17 mouse cellular contexts compared by ENCODE assay signal in genomic region chr7:125005638-125006037, GRCm38 (mm10).
A peak's percentile ranks its signal among the peaks of the same experiment; 100 is the strongest.
DNase-seq lines count a peak whose midpoint lies in the region; ATAC-seq lines count a peak whose summit lies in the region.
"Had no signal": no experiment of that assay in that cellular context is flagged by ENCODE, and none has a peak within 500 bp of the region (broad histone marks: within the 10 kb centered on the region; RNA-seq: fewer than 3 reads in every experiment).

No protein-coding gene starts in this region.

- H3K36me3 ChIP-seq in forebrain, embryonic 13.5 days (ENCODE audit: poor library complexity, severe bottlenecking): no peaks in the 10 kb centered on the region
- H3K36me3 ChIP-seq in forebrain, embryonic 11.5 days (ENCODE audit: control insufficient read depth, insufficient read depth, low read length): no peaks in the 10 kb centered on the region
- no peaks in the 10 kb centered on the region for H3K36me3 ChIP-seq in intestine, embryonic 16.5 days (ENCODE audit: control insufficient read depth, insufficient read depth, low read length)
- H3K36me3 ChIP-seq: heart, embryonic 15.5 days; kidney, embryonic 15.5 days; limb, embryonic 10.5 days; liver, embryonic 15.5 days had no signal

- peak; percentile 63 for ATAC-seq in forebrain, embryonic 13.5 days
- no peak for ATAC-seq in forebrain, embryonic 11.5 days (replicated peaks; ENCODE audit: low FRiP score)
- ATAC-seq in intestine, embryonic 16.5 days: no peak
- ATAC-seq: hindbrain, embryonic 16.5 days had no signal

- no peaks in the 10 kb centered on the region for H3K9me3 ChIP-seq in forebrain, embryonic 13.5 days (replicated peaks)
- H3K9me3 ChIP-seq in forebrain, embryonic 11.5 days (ENCODE audit: control insufficient read depth, low read length): no peaks in the 10 kb centered on the region
- H3K9me3 ChIP-seq in intestine, embryonic 16.5 days (ENCODE audit: control insufficient read depth, low read length): no peaks in the 10 kb centered on the region
- H3K9me3 ChIP-seq: heart, embryonic 15.5 days; kidney, embryonic 15.5 days; limb, embryonic 10.5 days had no signal

- intact Hi-C loops in left cerebral cortex, postnatal 14 days (cut with DNase I): no loop called here
- intact Hi-C loops in heart, postnatal 25 days (cut with DNase I): no loop called here

- no peak overlapping the region for H3K4me2 ChIP-seq in forebrain, embryonic 13.5 days
- H3K4me2 ChIP-seq in forebrain, embryonic 11.5 days (ENCODE audit: low read depth, low read length, severe bottlenecking): no peak overlapping the region
- no peak overlapping the region for H3K4me2 ChIP-seq in intestine, embryonic 16.5 days (ENCODE audit: low read depth, low read length)
- H3K4me2 ChIP-seq: heart, embryonic 15.5 days; kidney, embryonic 15.5 days; liver, embryonic 15.5 days had no signal

- H3K4me1 ChIP-seq in forebrain, embryonic 13.5 days: peaks cover 5% of the 10 kb centered on the region; the same call in 1 of the 2 replicates
- H3K4me1 ChIP-seq in forebrain, embryonic 11.5 days (replicated peaks; ENCODE audit: control insufficient read depth, insufficient read depth, low read length): no peaks in the 10 kb centered on the region
- H3K4me1 ChIP-seq in intestine, embryonic 16.5 days (ENCODE audit: control insufficient read depth, insufficient read depth, low read length): 0 out of 2 replicates have a peak, but pooled peaks cover 2% of the 10 kb centered on the region
- H3K4me1 ChIP-seq: heart, embryonic 15.5 days; kidney, embryonic 15.5 days; limb, embryonic 10.5 days; liver, embryonic 15.5 days had no signal

- no peaks in the 10 kb centered on the region for H3K27me3 ChIP-seq in forebrain, embryonic 13.5 days
- H3K27me3 ChIP-seq in forebrain, embryonic 11.5 days (ENCODE audit: control insufficient read depth, insufficient read depth, low read length): no peaks in the 10 kb centered on the region
- no peaks in the 10 kb centered on the region for H3K27me3 ChIP-seq in intestine, embryonic 16.5 days (replicated peaks; ENCODE audit: control insufficient read depth, insufficient read depth, low read length)
- H3K27me3 ChIP-seq: heart, embryonic 15.5 days; kidney, embryonic 15.5 days; liver, embryonic 15.5 days had no signal

- no peak overlapping the region for H3K27ac ChIP-seq in forebrain, embryonic 13.5 days
- no peak overlapping the region for H3K27ac ChIP-seq in forebrain, embryonic 11.5 days (ENCODE audit: low read depth, low read length)
- H3K27ac ChIP-seq in intestine, embryonic 16.5 days (ENCODE audit: low read length): no peak overlapping the region
- H3K27ac ChIP-seq: heart, embryonic 15.5 days; kidney, embryonic 15.5 days; limb, embryonic 10.5 days; liver, embryonic 15.5 days had no signal

- 52% methylated on average over 3 of the region's 3 CpGs for WGBS in forebrain, embryonic 13.5 days
- 75% methylated on average over 3 of the region's 3 CpGs for WGBS in forebrain, embryonic 11.5 days
- 72% methylated on average over 3 of the region's 3 CpGs for WGBS in intestine, embryonic 16.5 days

- H3K4me3 ChIP-seq in forebrain, embryonic 13.5 days: no peak overlapping the region
- no peak overlapping the region for H3K4me3 ChIP-seq in forebrain, embryonic 11.5 days (ENCODE audit: low read depth, low read length)
- H3K4me3 ChIP-seq in intestine, embryonic 16.5 days (ENCODE audit: low read length): no peak overlapping the region
- H3K4me3 ChIP-seq: heart, embryonic 15.5 days; kidney, embryonic 15.5 days; limb, embryonic 10.5 days; liver, embryonic 15.5 days had no signal

- no peak for DNase-seq in forebrain, embryonic 11.5 days (ENCODE audit: low spot score)
- peak; percentile 82 for DNase-seq in brain, adult 2 months (ENCODE audit: low read depth, low spot score)
- DNase-seq in frontal cortex, postnatal 10 days (ENCODE audit: low spot score in 2 of 2): peak; percentile 34 to 59
- DNase-seq in left cerebral cortex, postnatal 14 days (ENCODE audit: low spot score in 2 of 2): peak; percentile 60 to 83
- DNase-seq in thymus, postnatal 36 days: no peak
- no peak for DNase-seq in heart, postnatal 25 days (ENCODE audit: low spot score)
- DNase-seq: adrenal gland, postnatal 14 days; cerebellum, adult 11 months; gastrocnemius, postnatal 14 days; lung, postnatal 36 days had no signal

- H3K9ac ChIP-seq in forebrain, embryonic 13.5 days: no peak overlapping the region
- H3K9ac ChIP-seq in forebrain, embryonic 11.5 days (ENCODE audit: low read length): no peak overlapping the region
- no peak overlapping the region for H3K9ac ChIP-seq in intestine, embryonic 16.5 days (ENCODE audit: low read depth, low read length)
- H3K9ac ChIP-seq: heart, embryonic 15.5 days; kidney, embryonic 15.5 days; liver, embryonic 15.5 days had no signal

Comparison
In these comparisons a context has a peak if more than half of its experiments do, and no peak if none do; other contexts are left out.
1. DNase-seq: peak in brain, adult 2 months (single experiment), frontal cortex, postnatal 10 days (2 of 2) and left cerebral cortex, postnatal 14 days (2 of 2); none in forebrain, embryonic 11.5 days (single experiment), thymus, postnatal 36 days (0 of 2) and heart, postnatal 25 days (single experiment).